Mouse (Mus musculus): ENCODE results near the gene Smyd2.

Smyd2 gene

GRCm38 (mm10) chr1:189869651-189870270 lies 52.4 kb downstream of the Smyd2 start:
- DNase-seq = peak in 1 of 2 experiments; percentile 44

- no peak for DNase-seq
Observed at GRCm38 (mm10) chr1:189868036-189868435, 54.1 kb downstream of the Smyd2 start.

- no peak for DNase-seq
Observed at GRCm38 (mm10) chr1:189867497-189867896, 54.7 kb downstream of the Smyd2 start.

GRCm38 (mm10) chr1:189867034-189867433 lies 55.1 kb downstream of the Smyd2 start:
- no peak for DNase-seq

- DNase-seq = no peak
Observed at GRCm38 (mm10) chr1:189866621-189867020, 55.5 kb downstream of the Smyd2 start.

GRCm38 (mm10) chr1:189864846-189865560 lies 57.2 kb downstream of the Smyd2 start:
- peak; percentile 46 to 67 for DNase-seq

GRCm38 (mm10) chr1:189864301-189864700 lies 57.9 kb downstream of the Smyd2 start:
- no peak for DNase-seq

GRCm38 (mm10) chr1:189863727-189864126 lies 58.4 kb downstream of the Smyd2 start:
- DNase-seq = no peak

GRCm38 (mm10) chr1:189860942-189861315 lies 61.2 kb downstream of the Smyd2 start:
- DNase-seq = no peak

- DNase-seq = peak; percentile 25 to 40
Observed at GRCm38 (mm10) chr1:189860112-189860941, 61.8 kb downstream of the Smyd2 start.

- DNase-seq = no peak
Observed at GRCm38 (mm10) chr1:189858377-189858776, 63.8 kb downstream of the Smyd2 start.

GRCm38 (mm10) chr1:189855739-189856138 lies 66.4 kb downstream of the Smyd2 start:
- DNase-seq = no peak

- no peak for DNase-seq
Observed at GRCm38 (mm10) chr1:189854646-189855045, 67.5 kb downstream of the Smyd2 start.

GRCm38 (mm10) chr1:189852456-189852855 lies 69.7 kb downstream of the Smyd2 start:
- no peak for DNase-seq

GRCm38 (mm10) chr1:189852051-189852450 lies 70.1 kb downstream of the Smyd2 start:
- DNase-seq = no peak

- no peak for DNase-seq
Observed at GRCm38 (mm10) chr1:189849550-189849949, 72.6 kb downstream of the Smyd2 start.

GRCm38 (mm10) chr1:189846319-189846718 lies 75.8 kb downstream of the Smyd2 start:
- no peak for DNase-seq

- peak in 1 of 2 experiments; percentile 26 for DNase-seq
Observed at GRCm38 (mm10) chr1:189834166-189834565, 88.0 kb downstream of the Smyd2 start.

GRCm38 (mm10) chr1:189833351-189833750 lies 88.8 kb downstream of the Smyd2 start:
- DNase-seq = no peak

GRCm38 (mm10) chr1:189830797-189831232 lies 91.3 kb downstream of the Smyd2 start:
- no peak for DNase-seq
